Mouse (Mus musculus): ENCODE measurements around the gene Rarg. TPM values are rescaled to one million over a fixed set of nuclear protein-coding genes. Genes with fewer than 3 reads are reported as not detected.

The Rarg gene
- total RNA-seq (2021) = 10 to 100 TPM; 12.5 to 15.6 TPM
- long read RNA-seq, partial matches to known transcripts = 0 of 4 reads
- long read RNA-seq, other reads (novel, unspliced or antisense) = 3 of 4 reads

DNA sequence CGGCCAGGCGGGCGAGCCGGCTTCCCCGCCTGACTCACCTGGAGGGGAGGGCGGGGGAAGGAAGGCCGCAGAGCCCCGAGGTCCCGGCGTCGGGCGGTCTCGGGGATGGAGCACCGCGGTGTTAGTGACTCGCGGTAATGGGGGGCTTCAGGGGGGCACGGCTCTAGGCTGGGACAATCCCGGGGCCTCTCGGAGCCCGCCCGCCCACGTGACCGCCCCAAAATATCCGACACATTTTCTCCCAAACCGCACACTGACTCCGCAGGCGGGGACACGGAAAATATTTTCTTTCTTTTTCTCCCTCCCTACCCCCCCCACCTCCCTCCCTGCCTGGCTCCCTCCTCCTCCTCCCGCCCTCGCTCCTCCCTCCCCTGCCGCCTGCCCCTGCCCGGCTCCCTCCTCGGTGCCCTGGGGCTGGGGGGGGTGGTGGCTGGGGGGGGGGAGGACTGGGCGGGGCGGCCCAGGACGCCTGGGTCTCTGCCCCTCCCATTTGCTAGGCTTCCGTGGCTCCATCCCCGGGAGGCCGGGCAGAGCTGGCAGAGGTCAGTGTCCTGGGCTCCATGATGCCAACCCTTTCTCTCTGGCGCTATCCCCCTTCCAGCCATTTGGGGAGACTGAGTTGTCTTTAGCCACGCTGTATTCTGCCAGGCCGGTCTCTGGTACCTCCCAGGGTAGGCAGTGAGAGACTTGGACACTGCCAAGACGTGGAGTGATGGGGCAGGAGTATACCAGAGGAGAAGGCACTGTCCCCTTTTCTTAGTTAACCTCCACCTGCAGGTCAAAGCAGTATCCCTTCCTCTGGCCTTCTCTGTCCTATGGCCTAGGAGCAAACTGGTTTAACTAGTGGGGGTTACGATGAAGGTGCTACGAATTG, at the start of gene Rarg:
Gene Rarg (minus strand): TSS at position 316 of the 874 bp plus-strand sequence.
- DNase-seq (ENCODE audit: low spot score in 2 of 2) = peak; percentile 38 to 56

- no peak for DNase-seq (ENCODE audit: low spot score in 2 of 2)
Observed at GRCm38 (mm10) chr15:102302542-102302941, 45.2 kb upstream of the Rarg start.

DNA sequence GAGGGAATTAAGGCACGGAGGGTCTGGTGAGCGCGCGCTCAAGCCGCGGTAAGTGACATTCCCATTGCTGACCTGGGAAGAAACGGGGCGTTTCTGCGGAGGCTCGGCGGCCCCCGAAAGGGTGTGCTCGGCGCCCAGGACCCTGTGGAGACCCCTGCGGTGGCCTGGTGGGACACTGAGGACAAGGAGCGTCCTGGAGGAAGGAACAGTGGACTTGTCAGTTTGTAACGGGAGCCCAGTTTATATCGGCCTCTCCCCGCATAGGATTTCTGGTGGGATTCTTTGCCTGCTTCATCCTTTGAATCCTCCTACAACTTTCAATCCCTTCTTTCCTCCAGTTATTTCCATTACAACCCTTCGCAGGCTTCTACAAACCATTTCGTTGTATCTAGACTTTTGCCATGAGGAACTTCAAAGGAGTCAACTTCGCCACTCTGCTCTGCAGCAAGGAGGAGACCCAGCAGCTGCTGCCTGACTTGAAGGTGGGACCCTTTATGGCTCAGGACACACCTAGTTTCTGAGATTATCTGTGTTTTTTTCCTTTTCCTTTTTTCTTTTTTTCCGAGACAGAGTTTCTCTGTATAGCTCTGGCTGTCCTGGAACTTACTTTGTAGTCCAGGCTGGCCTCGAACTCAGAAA, 39.2 kb upstream of the Rarg start:
- no peak for DNase-seq (ENCODE audit: low spot score in 2 of 2)

- DNase-seq (ENCODE audit: low spot score in 2 of 2) = peak; percentile 95
Observed at GRCm38 (mm10) chr15:102295633-102296367, 38.5 kb upstream of the Rarg start, which contains the start of gene Espl1. TSS of gene Espl1 (plus strand) at chr15:102296266.

DNA sequence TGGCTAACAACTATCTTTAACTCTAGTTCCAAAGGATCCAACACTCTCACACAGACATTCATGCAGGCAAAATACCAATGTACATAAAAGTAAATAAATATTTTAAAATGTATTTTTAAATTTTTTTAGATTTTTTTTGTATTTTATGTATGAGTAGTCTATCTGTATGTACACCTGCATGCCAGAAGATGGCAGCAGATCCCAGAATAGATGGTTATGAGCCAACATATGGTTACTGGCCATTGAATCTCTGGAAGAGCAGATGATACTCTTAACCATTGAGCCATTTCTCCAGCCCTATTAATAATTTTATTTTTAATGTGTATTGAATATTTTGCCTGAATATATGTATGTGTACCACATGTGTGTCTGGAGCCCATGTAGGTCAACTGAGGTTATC, 30.1 kb upstream of the Rarg start:
- DNase-seq (ENCODE audit: low spot score in 2 of 2) = no peak

- DNase-seq (ENCODE audit: low spot score in 2 of 2) = no peak
Observed at GRCm38 (mm10) chr15:102283648-102284047, 26.3 kb upstream of the Rarg start.

DNA sequence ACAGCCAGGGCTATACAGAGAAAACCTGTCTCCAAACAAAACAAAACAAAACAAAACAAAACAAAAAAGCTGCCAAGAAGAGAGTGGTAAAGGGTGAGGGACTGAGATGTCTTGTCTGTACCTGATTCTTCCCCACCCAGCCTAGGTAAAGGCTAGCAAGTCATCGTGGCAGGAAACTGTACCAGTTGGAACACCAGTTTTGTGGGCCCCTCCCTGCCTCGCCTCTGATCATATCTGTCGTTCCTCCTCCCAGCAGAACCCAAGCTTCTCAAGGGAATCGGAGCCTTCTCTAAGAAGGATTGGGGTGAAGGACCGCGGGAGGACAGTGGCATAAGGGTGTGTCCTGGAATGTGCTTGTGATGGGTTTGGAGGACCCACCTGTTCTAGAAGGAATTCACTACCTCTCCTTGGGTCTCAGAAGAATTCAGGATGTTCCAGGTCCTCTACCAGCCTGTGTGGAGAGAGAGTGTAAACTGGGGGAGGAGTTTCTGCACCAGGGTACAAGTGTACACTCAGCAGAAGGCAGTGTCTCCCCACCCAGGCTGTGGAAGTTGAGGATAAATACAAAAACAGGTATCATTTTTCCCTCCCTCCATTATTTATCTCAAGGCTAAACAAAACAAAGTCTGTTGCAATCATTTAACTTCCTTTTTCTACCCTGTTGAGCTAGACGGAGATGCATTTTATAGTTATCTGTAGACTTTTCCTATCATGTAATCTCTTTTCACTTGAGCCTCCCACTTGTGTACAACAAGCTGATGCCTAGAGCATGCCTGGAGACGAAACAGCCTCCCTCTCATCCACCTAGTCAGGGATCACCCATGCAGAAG, 25.4 kb upstream of the Rarg start:
- no peak for DNase-seq (ENCODE audit: low spot score in 2 of 2)

DNA sequence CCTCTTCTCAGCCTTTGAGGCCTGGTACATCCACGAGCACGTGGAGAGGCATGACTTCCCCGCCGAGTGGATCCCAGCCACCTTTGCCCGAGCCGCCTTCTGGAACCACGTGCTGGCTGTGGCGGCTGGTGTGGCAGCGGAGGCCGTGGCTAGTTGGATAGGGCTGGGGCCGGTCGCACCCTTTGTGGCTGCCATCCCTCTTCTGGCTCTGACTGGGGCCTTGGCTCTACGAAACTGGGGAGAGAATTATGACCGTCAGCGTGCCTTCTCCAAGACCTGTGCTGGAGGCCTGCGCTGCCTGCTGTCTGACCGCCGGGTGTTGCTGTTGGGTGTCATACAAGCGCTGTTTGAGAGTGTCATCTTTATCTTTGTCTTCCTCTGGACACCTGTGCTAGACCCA, 23.3 kb upstream of the Rarg start:
- DNase-seq (ENCODE audit: low spot score in 2 of 2) = no peak

DNA sequence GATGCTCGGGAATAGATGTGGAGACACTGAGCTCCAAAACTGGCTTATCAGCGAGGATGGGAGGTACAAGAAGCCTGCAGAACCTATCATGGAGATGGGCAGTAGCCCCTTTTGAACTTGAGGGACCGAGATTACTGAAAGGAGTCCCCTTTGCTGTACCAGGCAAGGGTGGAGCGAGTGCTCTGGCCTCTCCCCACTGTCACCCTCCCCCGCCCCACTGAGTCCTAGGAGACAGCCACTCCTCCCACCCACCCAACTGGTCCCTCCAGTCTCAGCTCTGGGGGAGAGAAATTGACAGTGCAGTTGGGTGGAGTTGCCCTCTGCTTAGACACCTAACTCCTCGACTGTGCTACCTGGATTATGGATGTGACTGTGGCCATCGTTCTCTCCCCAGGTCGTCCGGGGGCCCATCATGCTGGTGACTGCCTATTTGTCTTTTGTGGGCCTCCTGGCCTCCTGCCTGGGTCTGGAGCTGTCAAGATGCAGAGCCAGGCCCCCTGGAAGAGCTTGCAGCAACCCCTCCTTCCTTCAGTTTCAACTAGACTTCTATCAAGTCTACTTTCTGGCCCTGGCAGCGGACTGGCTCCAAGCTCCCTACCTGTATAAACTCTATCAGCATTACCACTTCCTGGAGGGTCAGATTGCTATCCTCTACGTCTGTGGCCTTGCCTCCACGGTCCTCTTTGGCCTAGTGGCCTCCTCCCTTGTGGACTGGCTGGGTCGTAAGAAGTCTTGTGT, 22.6 kb upstream of the Rarg start:
- no peak for DNase-seq (ENCODE audit: low spot score in 2 of 2)

GRCm38 (mm10) chr15:102279092-102279782, 21.9 kb upstream of the Rarg start, which contains the start of gene Mfsd5:
TSS of gene Mfsd5 (plus strand) at chr15:102279454.
- peak; percentile 84 to 91 for DNase-seq (ENCODE audit: low spot score in 2 of 2)

GRCm38 (mm10) chr15:102278726-102279091, 21.4 kb upstream of the Rarg start:
- DNase-seq (ENCODE audit: low spot score in 2 of 2) = no peak

DNA sequence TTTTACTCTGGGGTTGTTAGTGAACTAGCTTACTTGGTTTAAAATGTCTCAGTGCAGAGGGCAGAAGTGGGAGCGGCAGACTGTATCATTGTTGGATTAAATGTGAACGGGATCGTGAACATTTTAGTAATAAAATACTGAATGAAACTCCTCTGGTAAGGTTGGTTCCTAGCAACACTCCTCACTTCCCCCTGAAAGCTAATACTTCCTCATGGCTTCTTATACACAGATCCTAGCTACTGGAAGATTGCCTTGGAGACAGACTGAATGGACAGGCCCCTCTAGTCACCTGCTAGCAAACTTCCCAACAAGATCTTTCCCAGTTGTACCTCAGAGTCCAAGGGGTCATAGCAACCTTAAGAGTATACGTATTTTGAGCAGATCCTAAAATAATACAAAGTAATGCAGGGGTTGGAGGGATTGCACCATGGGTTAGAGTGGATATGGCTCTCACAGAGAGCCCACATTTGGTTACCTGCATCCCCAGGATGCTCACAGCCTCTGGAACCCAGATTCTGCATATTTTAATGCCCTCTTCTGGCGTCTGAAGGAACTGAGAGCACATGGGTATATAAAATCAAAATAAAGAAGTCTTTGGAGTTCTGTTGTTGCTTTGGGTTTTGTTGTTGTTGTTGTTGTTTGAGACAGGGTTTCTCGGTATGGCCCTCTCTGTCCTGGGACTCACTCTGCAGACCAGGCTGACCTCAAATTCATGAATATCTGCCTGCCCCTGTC, 16.8 kb upstream of the Rarg start:
- DNase-seq (ENCODE audit: low spot score in 2 of 2) = no peak

GRCm38 (mm10) chr15:102271441-102271840, 14.1 kb upstream of the Rarg start:
- DNase-seq (ENCODE audit: low spot score in 2 of 2) = no peak

- no peak for DNase-seq (ENCODE audit: low spot score in 2 of 2)
Observed at GRCm38 (mm10) chr15:102270274-102270960, 13.1 kb upstream of the Rarg start, which contains the start of gene Gm9918. TSS of gene Gm9918 (plus strand) at chr15:102270563.

- DNase-seq (ENCODE audit: low spot score in 2 of 2) = no peak
Observed at GRCm38 (mm10) chr15:102265548-102265947, 8.2 kb upstream of the Rarg start.

DNA sequence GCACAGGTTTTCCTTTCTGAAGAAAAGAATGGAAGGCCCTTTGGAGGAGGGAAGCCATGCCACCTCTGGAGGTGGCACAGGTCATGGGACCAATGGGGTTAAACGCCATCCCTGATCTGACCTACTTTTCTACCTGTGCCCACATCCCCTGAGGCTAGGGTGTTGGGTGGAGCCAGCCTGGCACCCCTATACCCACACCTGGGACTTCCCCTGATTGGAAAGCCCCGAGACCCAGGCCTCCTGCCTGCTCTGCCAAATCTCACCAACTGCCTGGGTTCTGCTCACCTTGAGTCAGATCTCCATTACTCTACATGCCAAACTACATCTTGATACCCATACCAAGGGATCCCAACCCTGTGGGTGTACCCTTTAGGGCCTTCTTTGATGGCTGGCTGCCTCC, 5.7 kb upstream of the Rarg start:
- DNase-seq (ENCODE audit: low spot score in 2 of 2) = no peak

DNA sequence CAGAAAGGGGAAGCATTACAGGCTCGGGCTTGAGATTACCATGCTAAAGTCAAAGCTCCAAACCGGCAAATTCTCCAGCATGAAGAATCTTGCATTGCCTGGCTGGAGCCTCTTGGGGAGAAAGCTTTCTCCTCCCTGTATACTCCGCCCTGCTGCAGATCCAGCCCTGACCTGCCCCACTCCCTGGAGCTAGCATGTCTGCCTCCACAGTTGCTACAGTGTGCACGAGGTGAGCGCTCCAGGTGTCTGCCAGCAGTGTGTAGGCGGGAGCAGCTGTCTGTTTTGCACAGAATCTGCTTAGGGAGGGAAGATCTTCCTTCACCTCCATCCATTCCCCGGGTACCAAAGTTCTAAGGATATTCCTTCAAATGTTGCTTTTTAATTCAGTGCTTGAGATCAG, 5.3 kb upstream of the Rarg start:
- no peak for DNase-seq (ENCODE audit: low spot score in 2 of 2)

Measured in layer of hippocampus, postnatal 10 days (tissue).